Mouse (Mus musculus) thymus, adult 2 months (tissue): ENCODE data around the gene Sigmar1.

Source experiments
- CTCF ChIP-seq: fragments of 200-500 bp; IDR thresholded peaks from 2 replicates; pipeline ENCODE4 v1.5.1; 2012; ENCODE audit warnings: mild to moderate bottlenecking, control low read depth, low read length, moderate library complexity, borderline replicate concordance; ENCODE audit not compliant: control insufficient read depth, poor library complexity, insufficient read depth; ENCODE audit errors: extremely low read depth
- POLR2A ChIP-seq: fragments of 200-500 bp; IDR thresholded peaks from 2 replicates; pipeline ENCODE4 v1.6.1; 2012; ENCODE audit warnings: mild to moderate bottlenecking, low read length, control low read depth, moderate library complexity; ENCODE audit not compliant: control insufficient read depth, poor library complexity, insufficient read depth; ENCODE audit errors: extremely low read depth

DNA sequence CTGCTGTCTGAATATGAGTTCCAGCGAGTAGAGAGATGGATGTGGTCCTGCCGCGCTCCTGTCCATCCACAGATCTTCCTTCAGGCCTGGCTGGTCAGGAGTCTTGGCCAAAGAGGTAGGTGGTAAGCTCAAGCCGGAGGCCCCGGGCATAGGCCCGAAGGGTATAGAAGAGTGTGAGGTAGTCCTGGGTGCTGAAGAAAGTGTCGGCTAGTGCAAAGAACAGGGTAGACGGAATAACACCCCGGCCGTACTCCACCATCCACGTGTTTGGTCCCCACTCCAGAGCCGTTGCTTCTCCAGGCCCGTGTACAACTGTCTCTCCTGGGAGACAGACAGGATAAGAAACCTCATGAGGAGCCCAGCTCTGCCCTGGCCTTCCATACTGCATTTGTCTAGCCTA is 16.7 kb downstream of the Sigmar1 start:
- no peak for TF ChIP-seq POLR2A
- no peak for TF ChIP-seq CTCF
